Mouse (Mus musculus) G1E (cell line): ENCODE measurements around the gene Ank3.

Experiments
- CTCF ChIP-seq: IDR thresholded peaks from 2 replicates; pipeline ENCODE4 v1.5.1; 2012; ENCODE audit warnings: low read depth, low read length, inconsistent platforms, mixed read lengths
- GATA1 ChIP-seq: IDR thresholded peaks from 2 replicates; pipeline ENCODE4 v1.6.1; 2012; ENCODE audit warnings: borderline replicate concordance, low read length, inconsistent platforms, mixed read lengths
- GATA2 ChIP-seq: IDR thresholded peaks from 2 replicates; pipeline ENCODE4 v1.6.1; 2012; ENCODE audit warnings: low read depth, low read length, inconsistent platforms, borderline replicate concordance
- POLR2AphosphoS5 ChIP-seq: IDR thresholded peaks from 2 replicates; pipeline ENCODE4 v1.6.1; 2012; ENCODE audit warnings: low read depth, low read length, inconsistent platforms; ENCODE audit not compliant: insufficient replicate concordance
- TAL1 ChIP-seq: conservative IDR thresholded peaks from 2 replicates; pipeline ENCODE4 v1.6.1; 2012; ENCODE audit warnings: low read depth, low read length, inconsistent platforms, mixed read lengths

DNA sequence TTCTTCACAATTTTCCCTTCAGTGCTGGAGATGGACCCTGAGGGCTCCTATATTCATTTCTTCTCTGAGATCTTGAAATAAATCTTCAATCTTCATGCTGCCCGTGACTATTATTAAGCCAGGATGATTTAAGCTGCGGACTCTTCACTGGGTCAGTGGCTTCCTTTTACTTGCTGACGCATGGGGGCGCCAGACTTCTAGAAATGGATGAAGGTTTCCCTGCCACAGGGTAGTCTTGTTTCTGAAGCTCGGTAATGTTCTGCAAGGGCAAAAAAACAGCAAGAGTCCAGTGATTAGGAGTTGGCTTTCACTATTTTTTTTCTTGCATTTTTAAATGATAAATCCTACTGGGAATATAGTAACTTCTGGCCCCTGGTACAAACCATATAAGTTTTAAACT, 471.8 kb downstream of the Ank3 start:
- TF ChIP-seq GATA2 (no peak), CTCF (no peak), GATA1 (no peak), POLR2AphosphoS5 (no peak), TAL1 (no peak)
